Mouse (Mus musculus) neutrophil, adult 5-6 weeks (primary cell): ENCODE results near the gene Abhd12. TPM values are rescaled to one million over a fixed set of nuclear protein-coding genes. Genes with fewer than 3 reads are reported as not detected.

Experiments
- total RNA-seq: library from RNA; stranded (forward); fragments of 200-1000 nt; gene quantifications from 2 replicates; pipeline ENCODE4 v1.2.3, GENCODE M21; 2017

The Abhd12 gene
- total RNA-seq, 1 experiment from 2014 or later, result 55.6 TPM

Other genes with a start within 250 kb of the Abhd12 start
- gene Acss1, start 236.2 kb downstream of the Abhd12 start, total RNA-seq, result 56.7 and 57.8 TPM in 2 replicates
- 0.12 TPM in 1 of 2 replicates, not detected in the other for gene Vsx1, start 215.4 kb downstream of the Abhd12 start, total RNA-seq
- gene Entpd6, start 155.7 kb downstream of the Abhd12 start, total RNA-seq, result 18.4 and 22.6 TPM in 2 replicates
- gene Pygb, start 118.0 kb downstream of the Abhd12 start, total RNA-seq, result 31.7 and 41.9 TPM in 2 replicates
- gene Gins1, start 659 bp upstream of the Abhd12 start, total RNA-seq, result 4.2 and 6.1 TPM in 2 replicates
- gene Ninl, start 134.6 kb upstream of the Abhd12 start, total RNA-seq, result 0.12 and 0.86 TPM in 2 replicates
- gene Nanp, start 134.7 kb upstream of the Abhd12 start, total RNA-seq, result 7.6 and 9.0 TPM in 2 replicates
- gene Gm14151, start 187.6 kb upstream of the Abhd12 start, total RNA-seq, result not detected in 2 replicates
- not detected in 2 replicates for gene Gm14147, start 193.5 kb upstream of the Abhd12 start, total RNA-seq